Mouse (Mus musculus) limb, embryonic 11.5 days (tissue): ENCODE results near the gene Gm11549. TPM values are rescaled to one million over a fixed set of nuclear protein-coding genes. Genes with fewer than 3 reads are reported as not detected.

Source experiments
- ATAC-seq: fragments of 200-750 bp; cut with Nextera tagmentation; 2 replicates; pipeline ENCODE4 v1.8.0; 2017; ENCODE audit warnings: low read depth; ENCODE audit not compliant: insufficient number of reproducible peaks, low FRiP score, low TSS enrichment
- DNase-seq: peaks from one replicate; pipeline ENCODE4 v3.0.0-alpha.2; 2015; ENCODE audit warnings: low spot score
- H3K27ac ChIP-seq: fragments of 300-500 bp; sonication (generic); replicated peaks from 2 replicates; pipeline ENCODE4 v1.5.1; 2014; ENCODE audit warnings: low read depth, mild to moderate bottlenecking, low read length
- H3K27me3 ChIP-seq: fragments of 300-500 bp; sonication (generic); 2 replicates; pipeline ENCODE4 v1.6.1; 2014; ENCODE audit warnings: mild to moderate bottlenecking, low read length, mixed read lengths; ENCODE audit not compliant: control insufficient read depth, insufficient read depth
- H3K36me3 ChIP-seq: fragments of 300-500 bp; sonication (generic); 2 replicates; pipeline ENCODE4 v1.6.1; 2014; ENCODE audit warnings: mild to moderate bottlenecking, low read length, moderate library complexity, mixed read lengths; ENCODE audit not compliant: control insufficient read depth, insufficient read depth
- H3K4me1 ChIP-seq: fragments of 300-500 bp; sonication (generic); 2 replicates; pipeline ENCODE4 v1.6.1; 2014; ENCODE audit warnings: low read length, mixed read lengths; ENCODE audit not compliant: control insufficient read depth, insufficient read depth
- H3K4me2 ChIP-seq: fragments of 300-500 bp; sonication (generic); 2 replicates; pipeline ENCODE4 v1.6.1; 2014; ENCODE audit warnings: low read depth, mild to moderate bottlenecking, moderate library complexity; ENCODE audit not compliant: severe bottlenecking
- H3K4me3 ChIP-seq: fragments of 300-500 bp; sonication (generic); 2 replicates; pipeline ENCODE4 v1.5.1; 2014; ENCODE audit warnings: low read depth, low read length
- H3K9ac ChIP-seq: fragments of 300-500 bp; sonication (generic); 2 replicates; pipeline ENCODE4 v1.6.1; 2014; ENCODE audit warnings: mild to moderate bottlenecking, low read length
- H3K9me3 ChIP-seq: fragments of 300-500 bp; sonication (generic); 2 replicates; pipeline ENCODE4 v1.6.1; 2016; ENCODE audit warnings: low read length; ENCODE audit not compliant: control insufficient read depth
- WGBS: fragments of 180-500 bp; shearing (Covaris S2); extraction: QIAGEN DNeasy Blood & Tissue Kit; methylation state at CpG from one replicate; pipeline ENCODE4 v1.1.7; 2014; 5-methylcytosine and 5-hydroxymethylcytosine counted together
- polyA plus RNA-seq: library from polyadenylated mRNA; unstranded; fragments of >200 nt; fragmentation: Nextera tagmentation; extraction: Ambion mirVana; gene quantifications from 2 replicates; pipeline ENCODE4 v1.2.1, GENCODE M21; 2014

Gm11549 gene
- polyA plus RNA-seq, 1 experiment from 2014 or later: not detected

DNA sequence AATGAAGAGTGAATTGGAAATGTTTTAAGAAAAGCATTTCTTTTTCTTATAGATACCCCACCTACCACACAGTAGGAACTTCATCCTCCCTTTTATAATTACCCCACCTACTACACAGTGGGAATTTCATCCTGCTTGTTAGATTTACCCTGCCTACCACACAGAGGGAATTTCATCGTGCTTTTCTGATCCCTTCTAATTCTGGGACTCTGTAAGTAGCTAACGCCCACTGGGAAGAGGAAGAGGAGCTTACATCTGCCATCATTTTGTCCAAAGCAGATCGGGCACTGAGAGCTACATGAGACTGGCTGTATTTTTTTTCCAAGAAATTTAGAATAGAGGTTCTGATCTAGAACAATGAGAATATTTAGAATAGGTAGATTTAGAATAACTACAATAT, 23.3 kb upstream of the Gm11549 start:
- Histone ChIP-seq H3K27ac (no peak overlapping the region), H3K27me3 (no peaks in the 10 kb centered on the region), H3K9ac (no peak overlapping the region), H3K4me1 (no peaks in the 10 kb centered on the region), H3K36me3 (no peaks in the 10 kb centered on the region), H3K4me3 (no peak overlapping the region), H3K4me2 (no peak overlapping the region), H3K9me3 (no peaks in the 10 kb centered on the region)
- ATAC-seq: no peak
- DNase-seq: no peak
- WGBS: 79% methylated on average over 3 of the region's 3 CpGs

DNA sequence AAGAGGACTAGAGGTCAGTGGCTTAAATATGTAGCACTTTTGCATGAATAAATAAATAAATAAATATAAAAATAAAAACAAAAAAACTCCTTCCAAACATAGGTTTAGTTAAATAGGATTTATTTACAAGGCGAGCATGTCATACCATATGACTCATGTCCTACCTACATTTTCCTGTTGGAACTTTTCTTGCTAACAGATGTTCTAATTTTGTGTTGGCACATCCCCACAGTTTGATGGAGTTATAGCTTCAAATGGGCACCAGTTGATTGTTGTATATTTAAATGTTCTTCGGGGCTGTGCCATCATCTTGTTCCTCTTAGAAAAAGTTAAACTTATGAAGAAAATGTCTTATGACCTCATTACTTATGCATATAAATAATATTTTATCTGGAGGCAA, 19.8 kb upstream of the Gm11549 start:
- no peak overlapping the region for H3K4me2 ChIP-seq
- no peaks in the 10 kb centered on the region for H3K9me3 ChIP-seq
- DNase-seq: no peak
- no peaks in the 10 kb centered on the region for H3K36me3 ChIP-seq
- H3K4me3 ChIP-seq: no peak overlapping the region
- no peak overlapping the region for H3K9ac ChIP-seq
- no peak overlapping the region for H3K27ac ChIP-seq
- no peak for ATAC-seq
- 89% methylated on average over 2 of the region's 2 CpGs for WGBS
- no peaks in the 10 kb centered on the region for H3K4me1 ChIP-seq
- H3K27me3 ChIP-seq: no peaks in the 10 kb centered on the region

DNA sequence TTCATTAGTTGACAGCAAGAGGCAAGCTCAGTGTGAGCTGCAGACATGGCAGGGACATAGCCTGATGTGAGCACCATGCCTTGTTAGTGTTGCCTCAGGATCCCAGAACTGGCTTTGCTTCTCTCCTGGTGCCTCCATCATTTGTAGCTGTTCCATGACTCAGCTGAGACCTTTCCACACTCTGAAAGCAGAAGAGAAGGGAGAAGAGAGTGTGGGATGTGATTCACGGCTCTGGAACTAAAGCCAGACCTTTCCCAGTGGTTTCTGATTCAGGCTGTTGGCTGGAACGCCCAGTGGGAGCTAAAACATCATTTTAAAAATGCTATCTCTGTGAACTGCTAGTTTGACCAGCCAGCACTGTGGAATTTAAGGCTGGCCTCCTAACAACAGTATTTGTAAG, 19.1 kb upstream of the Gm11549 start:
- H3K9me3 ChIP-seq: no peaks in the 10 kb centered on the region
- no peaks in the 10 kb centered on the region for H3K36me3 ChIP-seq
- 79% methylated on average over 2 of the region's 2 CpGs for WGBS
- no peak for DNase-seq
- H3K4me1 ChIP-seq: no peaks in the 10 kb centered on the region
- H3K9ac ChIP-seq: no peak overlapping the region
- no peak overlapping the region for H3K4me3 ChIP-seq
- no peak overlapping the region for H3K27ac ChIP-seq
- ATAC-seq: no peak
- H3K27me3 ChIP-seq: no peaks in the 10 kb centered on the region
- no peak overlapping the region for H3K4me2 ChIP-seq

- DNase-seq (no peak), ATAC-seq (no peak)
- no peak overlapping the region for H3K9ac ChIP-seq
- no peaks in the 10 kb centered on the region for H3K9me3 ChIP-seq
- no peak overlapping the region for H3K27ac ChIP-seq
- no peaks in the 10 kb centered on the region for H3K36me3 ChIP-seq
- H3K4me3 ChIP-seq: no peak overlapping the region
- H3K4me2 ChIP-seq: no peak overlapping the region
- 84% methylated on average over 4 of the region's 4 CpGs for WGBS
- no peaks in the 10 kb centered on the region for H3K4me1 ChIP-seq
- H3K27me3 ChIP-seq: no peaks in the 10 kb centered on the region
These were observed 16.3 kb upstream of the Gm11549 start for GRCm38 (mm10) chr3:36537701-36538470.

DNA sequence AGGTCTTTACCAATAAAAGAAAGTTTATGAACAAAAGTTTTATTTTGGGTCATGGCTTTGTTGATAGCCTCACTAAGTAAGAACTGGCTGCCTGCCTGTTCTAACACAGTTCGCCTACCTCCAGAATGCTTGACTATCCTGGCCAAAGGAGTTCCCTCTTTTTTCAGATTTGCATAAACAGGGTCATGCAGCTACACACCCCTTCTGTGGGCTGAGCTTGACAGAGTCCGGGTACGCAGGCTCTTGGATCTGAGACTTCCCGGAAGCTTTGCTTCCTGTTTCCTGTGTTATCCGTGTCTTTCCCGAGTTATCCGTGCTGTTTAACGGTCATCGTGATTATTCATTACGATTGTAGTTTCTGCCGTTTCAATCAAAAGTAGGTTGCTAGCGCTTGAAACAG, 14.4 kb upstream of the Gm11549 start:
- Histone ChIP-seq H3K9ac (no peak overlapping the region), H3K9me3 (no peaks in the 10 kb centered on the region), H3K27me3 (no peaks in the 10 kb centered on the region), H3K4me2 (no peak overlapping the region), H3K27ac (no peak overlapping the region), H3K36me3 (no peaks in the 10 kb centered on the region), H3K4me1 (no peaks in the 10 kb centered on the region), H3K4me3 (no peak overlapping the region)
- ATAC-seq (no peak), DNase-seq (no peak)
- 95% methylated on average over 12 of the region's 12 CpGs for WGBS

GRCm38 (mm10) chr3:36533201-36533672, 11.6 kb upstream of the Gm11549 start:
- H3K9me3 ChIP-seq: no peaks in the 10 kb centered on the region
- H3K36me3 ChIP-seq: no peaks in the 10 kb centered on the region
- H3K27me3 ChIP-seq: no peaks in the 10 kb centered on the region
- 3% methylated on average over 1 of the region's 1 CpGs for WGBS
- no peak overlapping the region for H3K9ac ChIP-seq
- H3K27ac ChIP-seq: no peak overlapping the region
- ATAC-seq (no peak), DNase-seq (no peak)
- no peak overlapping the region for H3K4me2 ChIP-seq
- no peak overlapping the region for H3K4me3 ChIP-seq
- H3K4me1 ChIP-seq: no peaks in the 10 kb centered on the region

- H3K4me2 ChIP-seq: no peak overlapping the region
- H3K9me3 ChIP-seq: no peaks in the 10 kb centered on the region
- H3K36me3 ChIP-seq: no peaks in the 10 kb centered on the region
- no peaks in the 10 kb centered on the region for H3K4me1 ChIP-seq
- no peak overlapping the region for H3K4me3 ChIP-seq
- H3K9ac ChIP-seq: no peak overlapping the region
- H3K27ac ChIP-seq: no peak overlapping the region
- H3K27me3 ChIP-seq: no peaks in the 10 kb centered on the region
- no peak for ATAC-seq
- peak; percentile 40 for DNase-seq
- WGBS: 33% methylated on average over 7 of the region's 7 CpGs
These were observed 11.1 kb upstream of the Gm11549 start for GRCm38 (mm10) chr3:36532738-36533137.

GRCm38 (mm10) chr3:36531979-36532542, 10.4 kb upstream of the Gm11549 start:
- H3K4me3 ChIP-seq: peak overlapping the region; percentile 10
- DNase-seq (peak; percentile 59), ATAC-seq (0 out of 2 replicates have a peak, but pooled peaks have one; percentile 51)
- H3K27ac ChIP-seq: no peak overlapping the region
- WGBS: 6% methylated on average over 18 of the region's 18 CpGs
- no peaks in the 10 kb centered on the region for H3K9me3 ChIP-seq
- H3K9ac ChIP-seq: peak overlapping the region; percentile 17; the same call in 1 of the 2 replicates
- no peaks in the 10 kb centered on the region for H3K27me3 ChIP-seq
- no peaks in the 10 kb centered on the region for H3K4me1 ChIP-seq
- H3K36me3 ChIP-seq: no peaks in the 10 kb centered on the region
- peak overlapping the region; percentile 53 for H3K4me2 ChIP-seq
